Mouse (Mus musculus): ENCODE measurements around the gene Gper1. TPM values are rescaled to one million over a fixed set of nuclear protein-coding genes. Genes with fewer than 3 reads are reported as not detected.

The Gper1 gene
- total and polyA plus RNA-seq, 2 experiments from 2014 or later, result 6.8 to 9.1 TPM

GRCm38 (mm10) chr5:139379771-139380384 is 43.1 kb upstream of the Gper1 start:
- ATAC-seq (no peak), DNase-seq (no peak)
- TF ChIP-seq CTCF (IDR thresholded peaks at IDR 0.05; ENCODE audit: low read depth), result no peak
- H3K9me3 ChIP-seq (ENCODE audit: low read length), result no peaks in the 10 kb centered on the region
- peak overlapping the region; percentile 36; the same call in 1 of the 2 replicates for H3K27ac ChIP-seq (ENCODE audit: low read depth, low read length)
- no peaks in the 10 kb centered on the region for H3K36me3 ChIP-seq (ENCODE audit: insufficient read depth)
- peak overlapping the region; percentile 64 for H3K9ac ChIP-seq
- H3K27me3 ChIP-seq (ENCODE audit: insufficient read depth, low read length), result no peaks in the 10 kb centered on the region
- H3K4me2 ChIP-seq (ENCODE audit: low read depth), result peak overlapping the region; percentile 98
- peak overlapping the region; percentile 54 for H3K4me3 ChIP-seq (ENCODE audit: low read depth, low read length)
- WGBS, result 17% methylated on average over 8 of the region's 8 CpGs
- H3K4me1 ChIP-seq (ENCODE audit: insufficient read depth), result no peaks in the 10 kb centered on the region; the same call in 1 of the 2 replicates

- DNase-seq (peak; percentile 78), ATAC-seq (peak; percentile 72)
- Histone ChIP-seq H3K36me3 (ENCODE audit: insufficient read depth) (no peaks in the 10 kb centered on the region), H3K9me3 (ENCODE audit: low read length) (no peaks in the 10 kb centered on the region), H3K27ac (ENCODE audit: low read depth, low read length) (peak overlapping the region; percentile 36; the same call in 1 of the 2 replicates), H3K9ac (peak overlapping the region; percentile 64), H3K4me2 (ENCODE audit: low read depth) (peak overlapping the region; percentile 98), H3K27me3 (ENCODE audit: insufficient read depth, low read length) (no peaks in the 10 kb centered on the region), H3K4me1 (ENCODE audit: insufficient read depth) (no peaks in the 10 kb centered on the region; the same call in 1 of the 2 replicates), H3K4me3 (ENCODE audit: low read depth, low read length) (peak overlapping the region; percentile 54)
- 1% methylated on average over 70 of the region's 73 CpGs for WGBS
- TF ChIP-seq CTCF (IDR thresholded peaks at IDR 0.05; ENCODE audit: low read depth), result no peak
Observed at GRCm38 (mm10) chr5:139380385-139381248, 42.3 kb upstream of the Gper1 start.

DNA sequence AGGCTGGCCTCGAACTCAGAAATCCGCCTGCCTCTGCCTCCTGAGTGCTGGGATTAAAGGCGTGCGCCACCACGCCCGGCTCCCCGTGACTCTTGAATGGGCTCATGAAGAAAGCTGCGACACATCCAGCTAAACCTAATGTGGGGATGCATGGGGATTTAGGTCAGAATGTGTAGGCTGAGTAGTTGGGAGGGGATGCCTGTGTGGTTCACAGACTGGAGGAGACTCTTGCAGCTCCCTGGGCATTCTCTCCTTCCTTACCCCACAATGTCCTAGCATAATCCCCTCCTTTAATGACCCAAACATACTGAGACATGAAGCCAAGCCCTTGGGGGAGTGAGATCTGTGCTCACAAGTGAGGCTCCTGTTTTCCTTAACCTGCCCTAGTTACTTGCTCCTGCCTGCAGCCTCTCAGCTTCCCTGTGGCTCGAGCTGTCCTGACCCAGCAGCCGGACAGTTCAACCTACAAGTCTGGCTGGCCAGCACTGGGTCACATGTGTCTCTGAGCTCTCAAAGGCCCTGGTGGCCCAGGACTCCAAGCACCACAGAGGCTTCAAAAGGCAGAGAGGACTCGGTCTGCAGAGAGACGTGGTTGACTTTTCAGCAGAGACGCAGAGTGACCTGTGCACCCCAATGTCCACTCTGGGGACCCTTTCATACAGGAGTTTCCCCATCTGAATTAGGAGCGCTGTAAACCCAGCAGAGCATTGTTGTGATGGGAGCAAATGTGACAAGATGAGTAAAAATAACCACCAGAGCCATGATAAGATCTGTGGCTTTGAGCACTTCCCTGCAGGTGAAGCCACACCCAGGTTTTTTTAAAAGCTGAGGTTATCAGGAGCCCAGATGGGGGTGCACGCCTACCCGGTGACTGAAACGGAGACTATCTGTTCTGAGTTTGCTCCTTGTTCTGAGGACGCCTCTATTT is 41.1 kb upstream of the Gper1 start:
- Histone ChIP-seq H3K4me1 (ENCODE audit: insufficient read depth) (no peaks in the 10 kb centered on the region; the same call in 1 of the 2 replicates), H3K27ac (ENCODE audit: low read depth, low read length) (no peak overlapping the region), H3K27me3 (ENCODE audit: insufficient read depth, low read length) (no peaks in the 10 kb centered on the region), H3K4me3 (ENCODE audit: low read depth, low read length) (no peak overlapping the region), H3K9ac (no peak overlapping the region), H3K4me2 (ENCODE audit: low read depth) (no peak overlapping the region), H3K9me3 (ENCODE audit: low read length) (no peaks in the 10 kb centered on the region), H3K36me3 (ENCODE audit: insufficient read depth) (no peaks in the 10 kb centered on the region)
- ATAC-seq (no peak), DNase-seq (no peak)
- TF ChIP-seq CTCF (IDR thresholded peaks at IDR 0.05; ENCODE audit: low read depth), result no peak
- 83% methylated on average over 18 of the region's 18 CpGs for WGBS

- no peaks in the 10 kb centered on the region; the same call in 1 of the 2 replicates for H3K4me1 ChIP-seq (ENCODE audit: insufficient read depth)
- no peak for ATAC-seq
- TF ChIP-seq CTCF (IDR thresholded peaks at IDR 0.05; ENCODE audit: low read depth), result no peak
- no peak for DNase-seq
- H3K36me3 ChIP-seq (ENCODE audit: insufficient read depth), result no peaks in the 10 kb centered on the region
- no peak overlapping the region for H3K4me2 ChIP-seq (ENCODE audit: low read depth)
- H3K4me3 ChIP-seq (ENCODE audit: low read depth, low read length), result no peak overlapping the region
- no peaks in the 10 kb centered on the region for H3K27me3 ChIP-seq (ENCODE audit: insufficient read depth, low read length)
- H3K9me3 ChIP-seq (ENCODE audit: low read length), result no peaks in the 10 kb centered on the region
- peak overlapping the region; percentile 21; the same call in 1 of the 2 replicates for H3K27ac ChIP-seq (ENCODE audit: low read depth, low read length)
- no peak overlapping the region for H3K9ac ChIP-seq
- 71% methylated on average over 8 of the region's 8 CpGs for WGBS
Observed at GRCm38 (mm10) chr5:139382760-139383159, 40.2 kb upstream of the Gper1 start.

DNA sequence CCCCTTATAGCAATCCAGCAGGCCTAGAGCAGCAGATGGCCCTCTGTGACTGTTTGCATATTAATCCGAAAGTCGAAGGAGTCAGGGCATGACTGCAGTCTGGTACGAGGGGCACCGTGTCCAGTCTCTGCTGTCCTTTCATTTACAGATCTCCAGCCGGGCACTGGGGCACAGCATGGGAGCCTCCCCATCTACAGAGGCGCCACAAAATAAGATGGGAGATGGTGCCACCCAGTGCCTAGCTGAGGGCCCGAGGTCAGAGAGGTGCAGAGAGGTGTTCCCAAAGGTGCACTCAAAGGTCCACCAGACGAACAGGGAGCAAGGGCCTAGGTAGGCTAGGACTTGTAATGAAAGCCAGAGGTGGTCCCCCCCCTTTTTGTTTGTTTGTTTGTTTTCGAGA is 39.7 kb upstream of the Gper1 start:
- H3K9me3 ChIP-seq (ENCODE audit: low read length), result no peaks in the 10 kb centered on the region
- WGBS, result 77% methylated on average over 9 of the region's 9 CpGs

GRCm38 (mm10) chr5:139384531-139384930 is 38.4 kb upstream of the Gper1 start:
- no peak overlapping the region for H3K4me3 ChIP-seq (ENCODE audit: low read depth, low read length)
- DNase-seq (no peak), ATAC-seq (no peak)
- no peak overlapping the region for H3K4me2 ChIP-seq (ENCODE audit: low read depth)
- H3K27me3 ChIP-seq (ENCODE audit: insufficient read depth, low read length), result no peaks in the 10 kb centered on the region
- no peak overlapping the region for H3K27ac ChIP-seq (ENCODE audit: low read depth, low read length)
- WGBS, result 83% methylated on average over 10 of the region's 10 CpGs
- no peak overlapping the region for H3K9ac ChIP-seq
- H3K4me1 ChIP-seq (ENCODE audit: insufficient read depth), result peaks cover 4% of the 10 kb centered on the region; the same call in 1 of the 2 replicates
- H3K36me3 ChIP-seq (ENCODE audit: insufficient read depth), result no peaks in the 10 kb centered on the region
- H3K9me3 ChIP-seq (ENCODE audit: low read length), result no peaks in the 10 kb centered on the region
- TF ChIP-seq CTCF (IDR thresholded peaks at IDR 0.05; ENCODE audit: low read depth), result no peak

More for the DNA sequence above, 39.7 kb upstream of the Gper1 start:
- Histone ChIP-seq H3K27ac (ENCODE audit: low read depth, low read length) (peak overlapping the region; percentile 21; the same call in 1 of the 2 replicates), H3K27me3 (ENCODE audit: insufficient read depth, low read length) (no peaks in the 10 kb centered on the region), H3K9ac (no peak overlapping the region), H3K4me3 (ENCODE audit: low read depth, low read length) (no peak overlapping the region), H3K4me1 (ENCODE audit: insufficient read depth) (no peaks in the 10 kb centered on the region; the same call in 1 of the 2 replicates), H3K4me2 (ENCODE audit: low read depth) (no peak overlapping the region), H3K36me3 (ENCODE audit: insufficient read depth) (no peaks in the 10 kb centered on the region)
- no peak for DNase-seq
- ATAC-seq, result no peak
- no peak for TF ChIP-seq CTCF (IDR thresholded peaks at IDR 0.05; ENCODE audit: low read depth)

Measured in forebrain, postnatal 0 days (tissue).